In genomic region chr4:53441683-53442082, GRCm38 (mm10) we compare ENCODE assay signal across 8 mouse cellular contexts. TPM values are rescaled to one million over a fixed set of nuclear protein-coding genes. Genes with fewer than 3 reads are reported as not detected.
DNase-seq lines count a peak whose midpoint lies in the region; ATAC-seq and TF ChIP-seq lines count a peak whose summit lies in the region.

No protein-coding gene starts in this region.

- DNase-seq in left cerebral cortex, adult 2 months (ENCODE audit: extremely low spot score in 1 of 2, low spot score in 2 of 2), result no peak
- no peak for DNase-seq in left cerebral cortex, postnatal 10 days (ENCODE audit: extremely low spot score in 1 of 2, low spot score in 2 of 2)
- DNase-seq in gastrocnemius, postnatal 36 days, result no peak
- no peak for DNase-seq in urinary bladder, postnatal 36 days (ENCODE audit: low spot score in 2 of 2)
- no peak for DNase-seq in cerebellum, postnatal 4 days (ENCODE audit: low spot score in 2 of 2)

- H3K4me2 ChIP-seq in forebrain, embryonic 12.5 days, result peak overlapping the region; percentile 99
- H3K4me2 ChIP-seq in limb, embryonic 12.5 days, result peak overlapping the region; percentile 98

- 39% methylated on average over 4 of the region's 4 CpGs for WGBS in forebrain, embryonic 12.5 days
- WGBS in limb, embryonic 12.5 days, result 23% methylated on average over 4 of the region's 4 CpGs
- WGBS in small intestine, adult 2 months, result 28% methylated on average over 4 of the region's 4 CpGs

- no peaks in the 10 kb centered on the region for H3K36me3 ChIP-seq in forebrain, embryonic 12.5 days (replicated peaks)
- no peaks in the 10 kb centered on the region for H3K36me3 ChIP-seq in limb, embryonic 12.5 days
- H3K36me3 ChIP-seq in small intestine, adult 2 months (ENCODE audit: control insufficient read depth, insufficient read depth, low read length), result no peaks in the 10 kb centered on the region

- peak overlapping the region; percentile 96 for H3K4me3 ChIP-seq in left cerebral cortex, adult 2 months
- peak overlapping the region; percentile 86 for H3K4me3 ChIP-seq in forebrain, embryonic 12.5 days (replicated peaks)
- peak overlapping the region; percentile 81 for H3K4me3 ChIP-seq in limb, embryonic 12.5 days (replicated peaks)
- no peak overlapping the region for H3K4me3 ChIP-seq in small intestine, adult 2 months (ENCODE audit: low read depth, low read length)

- intact Hi-C loops in left cerebral cortex, adult 2 months (cut with DNase I), result loop anchor here (1.0 to 5.0 kb wide), 4 partner anchors 36 to 151 kb away; no protein-coding TSS in a partner anchor
- intact Hi-C loops in left cerebral cortex, postnatal 10 days (cut with DNase I), result loop anchor here (5.0 to 10.0 kb wide), 2 partner anchors 57 to 151 kb away; no protein-coding TSS in a partner anchor
- intact Hi-C loops in gastrocnemius, postnatal 36 days (cut with DNase I), result no loop called here

- peaks cover 22% of the 10 kb centered on the region for H3K4me1 ChIP-seq in forebrain, embryonic 12.5 days
- peaks cover 57% of the 10 kb centered on the region for H3K4me1 ChIP-seq in limb, embryonic 12.5 days (replicated peaks)
- peaks cover 23% of the 10 kb centered on the region; the same call in 1 of the 2 replicates for H3K4me1 ChIP-seq in small intestine, adult 2 months (ENCODE audit: control insufficient read depth, insufficient read depth, insufficient read length, low read length)

- TF ChIP-seq POLR2A in small intestine, adult 2 months (IDR thresholded peaks at IDR 0.05; ENCODE audit: low read depth, low read length), result no peak

- peak overlapping the region; percentile 98 for H3K27ac ChIP-seq in left cerebral cortex, adult 2 months
- H3K27ac ChIP-seq in forebrain, embryonic 12.5 days, result no peak overlapping the region
- no peak overlapping the region for H3K27ac ChIP-seq in limb, embryonic 12.5 days
- peak overlapping the region; percentile 73; the same call in 1 of the 2 replicates for H3K27ac ChIP-seq in small intestine, adult 2 months (ENCODE audit: insufficient read depth, low read depth, low read length)

- H3K9ac ChIP-seq in forebrain, embryonic 12.5 days, result peak overlapping the region; percentile 81; the same call in 1 of the 2 replicates
- H3K9ac ChIP-seq in limb, embryonic 12.5 days (replicated peaks), result 0 out of 2 replicates have a peak overlapping the region, but pooled peaks have one; percentile 80

- no peaks in the 10 kb centered on the region for H3K9me3 ChIP-seq in forebrain, embryonic 12.5 days
- H3K9me3 ChIP-seq in limb, embryonic 12.5 days, result no peaks in the 10 kb centered on the region

- H3K27me3 ChIP-seq in forebrain, embryonic 12.5 days, result peaks cover 7% of the 10 kb centered on the region
- no peaks in the 10 kb centered on the region for H3K27me3 ChIP-seq in limb, embryonic 12.5 days
- no peaks in the 10 kb centered on the region for H3K27me3 ChIP-seq in small intestine, adult 2 months (ENCODE audit: control insufficient read depth, insufficient read depth, low read length)

- TF ChIP-seq CTCF in left cerebral cortex, adult 2 months (IDR thresholded peaks at IDR 0.05), result no peak
- TF ChIP-seq CTCF in small intestine, adult 2 months (IDR thresholded peaks at IDR 0.05; ENCODE audit: extremely low read depth, insufficient read length, insufficient replicate concordance, low read depth, low read length), result no peak

- no peak for ATAC-seq in forebrain, embryonic 12.5 days (ENCODE audit: low FRiP score)
- ATAC-seq in limb, embryonic 12.5 days (ENCODE audit: insufficient number of reproducible peaks, insufficient read depth, low FRiP score, low TSS enrichment, low read depth), result no peak

RNA-seq across cellular contexts. Expression of gene Slc44a1, which starts 1.5 kb away (rescaled TPM):
- 10 to 100 TPM; 58.8 to 59.5 TPM for total RNA-seq in left cerebral cortex, adult 2 months (2021)
- 10 to 100 TPM; 51.4 to 57.3 TPM for total RNA-seq in left cerebral cortex, postnatal 10 days (2021)
- 18.0 and 19.1 TPM in 2 replicates for polyA plus RNA-seq in forebrain, embryonic 12.5 days (2016; fragmentation: Nextera tagmentation; extraction: Ambion mirVana)
- polyA plus RNA-seq in limb, embryonic 12.5 days (2016; fragmentation: Nextera tagmentation; extraction: Ambion mirVana), result 34.5 and 38.1 TPM in 2 replicates
- 23.1 and 71.5 TPM in 2 replicates for polyA plus RNA-seq in small intestine, adult 2 months (2012; rRNA removed)
- 10 to 100 TPM; 15.7 to 15.9 TPM for total RNA-seq in gastrocnemius, postnatal 36 days (2021)

Comparison
In these comparisons a context has a peak if more than half of its experiments do, and no peak if none do; other contexts are left out.
1. H3K27ac ChIP-seq: peak in left cerebral cortex, adult 2 months (single experiment) and small intestine, adult 2 months (single experiment); none in forebrain, embryonic 12.5 days (single experiment) and limb, embryonic 12.5 days (single experiment).